Mouse (Mus musculus) cerebellum, adult 2 months (tissue): Measurements from ENCODE around the gene Ank3.

Experiments
- CTCF ChIP-seq: fragments of 200-500 bp; IDR thresholded peaks from 2 replicates; pipeline ENCODE4 v1.5.1; 2011; ENCODE audit warnings: low read depth, mild to moderate bottlenecking, control low read depth, low read length, moderate library complexity, borderline replicate concordance; ENCODE audit not compliant: insufficient read depth
- POLR2A ChIP-seq: fragments of 200-500 bp; IDR thresholded peaks from 2 replicates; pipeline ENCODE4 v1.6.1; 2011; ENCODE audit warnings: low read length, control low read depth, borderline replicate concordance; ENCODE audit not compliant: insufficient read depth

DNA sequence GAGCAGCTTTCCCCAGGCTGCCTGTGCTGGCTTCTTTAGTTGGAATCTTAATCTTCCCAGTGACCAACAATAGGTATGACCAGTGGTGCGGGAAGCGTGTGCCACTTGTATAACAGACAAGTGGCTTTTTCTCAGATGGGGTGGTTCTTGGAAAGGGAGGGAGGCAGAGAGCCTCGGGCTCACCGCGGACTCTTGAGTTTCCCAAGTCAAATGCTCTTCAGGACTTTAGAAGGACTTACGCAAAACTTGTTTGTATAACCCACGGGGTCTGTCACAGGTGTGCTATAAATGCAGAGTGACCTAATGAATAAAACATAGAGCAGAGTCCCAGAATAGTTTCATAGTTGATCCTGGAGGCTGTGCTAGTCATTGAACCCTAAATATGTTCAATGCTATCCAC lies 47.4 kb downstream of the Ank3 start:
- TF ChIP-seq CTCF (no peak), POLR2A (no peak)
